In the genomic region with DNA sequence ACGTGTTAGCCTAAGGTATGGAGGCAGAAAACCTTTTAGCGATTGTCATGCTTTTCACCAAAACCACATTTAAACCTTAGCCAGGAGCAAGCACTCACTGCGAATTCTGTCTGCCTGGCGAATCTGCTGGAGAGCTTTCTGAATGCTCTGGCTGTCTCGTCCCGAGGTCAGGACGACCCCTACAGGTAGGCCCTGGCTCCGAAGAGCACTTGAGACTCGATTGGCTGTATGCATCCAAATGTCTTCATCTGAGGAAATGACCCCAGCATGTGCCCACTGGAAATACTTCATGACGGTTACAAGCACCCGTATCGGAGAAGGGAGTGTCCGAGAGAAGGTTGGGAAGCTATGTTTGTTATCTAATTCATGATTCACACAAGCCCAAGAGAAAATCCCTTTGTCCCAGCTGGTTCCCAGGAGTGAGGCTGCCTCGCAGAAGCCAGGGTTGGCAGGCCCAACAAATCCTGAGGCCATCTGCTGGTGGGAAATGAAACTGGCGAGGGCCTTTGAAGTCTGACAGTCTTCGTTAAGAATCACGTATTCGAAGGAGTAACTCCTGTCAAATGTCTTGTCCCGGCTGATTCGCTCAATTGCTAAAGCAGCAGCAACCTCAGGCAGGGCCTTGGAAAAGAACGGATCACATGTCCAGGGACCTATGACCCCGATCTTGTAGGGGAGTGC, we compare ENCODE assay signal across 9 mouse cellular contexts. TPM values are rescaled to one million over a fixed set of nuclear protein-coding genes. Genes with fewer than 3 reads are reported as not detected.
A peak's percentile ranks its signal among the peaks of the same experiment; 100 is the strongest.
DNase-seq lines count a peak whose midpoint lies in the region; ATAC-seq lines count a peak whose summit lies in the region.
"Had no signal": no experiment of that assay in that cellular context is flagged by ENCODE, and none has a peak within 500 bp of the region (broad histone marks: within the 10 kb centered on the region; RNA-seq: fewer than 3 reads in every experiment).

No protein-coding gene starts in this region.

- no peak overlapping the region for H3K9ac ChIP-seq in embryonic facial prominence, embryonic 14.5 days (ENCODE audit: low read depth, low read length)
- H3K9ac ChIP-seq in lung, embryonic 16.5 days (ENCODE audit: low read length), result no peak overlapping the region

- peak; percentile 43 for DNase-seq in Muller cell, postnatal 12 days (ENCODE audit: inconsistent ontology term)
- peak; percentile 32 for DNase-seq in adrenal gland, postnatal 25 days
- peak; percentile 59 for DNase-seq in embryonic facial prominence, embryonic 14.5 days (ENCODE audit: low spot score)
- peak; percentile 13 to 50 for DNase-seq in heart, postnatal 14 days
- peak; percentile 67 to 72 for DNase-seq in kidney, postnatal 4 days
- DNase-seq in right cerebral cortex, postnatal 14 days, result peak; percentile 44
- no peak for DNase-seq in spleen, adult 12 weeks (ENCODE audit: low spot score)

- intact Hi-C loops in heart, postnatal 14 days (cut with DNase I), result no loop called here

- peak; percentile 57; the same call in 1 of the 2 replicates for ATAC-seq in embryonic facial prominence, embryonic 14.5 days (ENCODE audit: low read depth)
- ATAC-seq in lung, embryonic 16.5 days (ENCODE audit: low read depth), result 0 out of 2 replicates have a peak, but pooled peaks have one; percentile 28

- H3K27ac ChIP-seq in embryonic facial prominence, embryonic 14.5 days (replicated peaks; ENCODE audit: low read depth, low read length), result no peak overlapping the region
- H3K27ac ChIP-seq in lung, embryonic 16.5 days (ENCODE audit: low read length), result no peak overlapping the region

- H3K27me3 ChIP-seq in embryonic facial prominence, embryonic 14.5 days (replicated peaks; ENCODE audit: control insufficient read depth, insufficient read depth, low read length), result peaks cover 11% of the 10 kb centered on the region; the same call in 1 of the 2 replicates
- no peaks in the 10 kb centered on the region for H3K27me3 ChIP-seq in lung, embryonic 16.5 days (ENCODE audit: control insufficient read depth, insufficient read depth, low read depth, low read length)

- peak overlapping the region; percentile 29; the same call in 1 of the 2 replicates for H3K4me2 ChIP-seq in embryonic facial prominence, embryonic 14.5 days (ENCODE audit: low read depth, low read length)
- H3K4me2 ChIP-seq in lung, embryonic 16.5 days (ENCODE audit: low read depth, low read length), result no peak overlapping the region

- 33% methylated on average over 22 of the region's 22 CpGs for WGBS in embryonic facial prominence, embryonic 14.5 days
- 36% methylated on average over 22 of the region's 22 CpGs for WGBS in lung, embryonic 16.5 days

- no peaks in the 10 kb centered on the region for H3K4me1 ChIP-seq in embryonic facial prominence, embryonic 14.5 days (ENCODE audit: control insufficient read depth, insufficient read depth, low read length)
- no peaks in the 10 kb centered on the region for H3K4me1 ChIP-seq in lung, embryonic 16.5 days (replicated peaks; ENCODE audit: control insufficient read depth, insufficient read depth, low read length)

- no peaks in the 10 kb centered on the region for H3K36me3 ChIP-seq in embryonic facial prominence, embryonic 14.5 days (ENCODE audit: control insufficient read depth, insufficient read depth, low read length)
- no peaks in the 10 kb centered on the region for H3K36me3 ChIP-seq in lung, embryonic 16.5 days (ENCODE audit: control insufficient read depth, insufficient read depth, low read length)

- H3K4me3 ChIP-seq in embryonic facial prominence, embryonic 14.5 days (ENCODE audit: low read depth, low read length), result no peak overlapping the region
- no peak overlapping the region for H3K4me3 ChIP-seq in lung, embryonic 16.5 days (ENCODE audit: low read length)

- H3K9me3 ChIP-seq in embryonic facial prominence, embryonic 14.5 days (ENCODE audit: control insufficient read depth, low read length), result no peaks in the 10 kb centered on the region
- H3K9me3 ChIP-seq in lung, embryonic 16.5 days (ENCODE audit: control insufficient read depth, low read length), result no peaks in the 10 kb centered on the region

RNA-seq across cellular contexts. Expression of gene Gucy2f, which starts 7.6 kb away (rescaled TPM):
- total RNA-seq in adrenal gland, postnatal 25 days (2021), result not detected in 2 replicates
- 0.07 and 0.17 TPM in 2 replicates for polyA plus RNA-seq in embryonic facial prominence, embryonic 14.5 days (2014; fragmentation: Nextera tagmentation; extraction: Ambion mirVana)
- total RNA-seq in heart, postnatal 14 days (2021), result not detected
- 0.04 TPM in 1 of 2 replicates, not detected in the other for polyA plus RNA-seq in lung, embryonic 16.5 days (2015; fragmentation: Nextera tagmentation; extraction: Ambion mirVana)
- polyA plus RNA-seq: liver, embryonic 16.5 days had no signal

RNA-seq across cellular contexts. Expression of gene Nxt2, which starts 37.4 kb away (rescaled TPM):
- 17.4 and 19.2 TPM in 2 replicates for total RNA-seq in adrenal gland, postnatal 25 days (2021)
- 15.5 and 18.6 TPM in 2 replicates for polyA plus RNA-seq in embryonic facial prominence, embryonic 14.5 days (2014; fragmentation: Nextera tagmentation; extraction: Ambion mirVana)
- 1 to 10 TPM; 5.6 to 5.7 TPM for total RNA-seq in heart, postnatal 14 days (2021)
- 25.7 and 27.5 TPM in 2 replicates for polyA plus RNA-seq in lung, embryonic 16.5 days (2015; fragmentation: Nextera tagmentation; extraction: Ambion mirVana)
